Mouse (Mus musculus) kidney, adult 2 months (tissue): Measurements from ENCODE around the gene Zfp148.

Source experiments
- CTCF ChIP-seq: fragments of 200-500 bp; conservative IDR thresholded peaks from 2 replicates; pipeline ENCODE4 v1.5.1; 2011; ENCODE audit warnings: low read depth, mild to moderate bottlenecking, control low read depth, low read length, moderate library complexity, mixed read lengths; ENCODE audit not compliant: insufficient read depth, insufficient read length
- POLR2A ChIP-seq: fragments of 200-500 bp; IDR thresholded peaks from one replicate; pipeline ENCODE4 v1.6.1; 2011; ENCODE audit warnings: low read depth, low read length, control low read depth

- TF ChIP-seq CTCF, result no peak
- TF ChIP-seq POLR2A, result no peak
Measured at GRCm38 (mm10) chr16:33368632-33369031, 12.0 kb upstream of the Zfp148 start.
